Mouse (Mus musculus) lung, postnatal 36 days (tissue): ENCODE data around the gene Bckdhb.
"Not testable (repeated sequence)": the region's sequence is repeated elsewhere in the genome, so short reads cannot be mapped to it uniquely, and the experiment has no call there.

Experiments
- DNase-seq: peaks from one replicate; pipeline ENCODE4 v3.0.0; 2022; ENCODE audit warnings: mixed read lengths

Gene Bckdhb

GRCm38 (mm10) chr9:84046961-84047360, 122.0 kb downstream of the Bckdhb start:
- no peak for DNase-seq

- no peak for DNase-seq
Observed at GRCm38 (mm10) chr9:84047436-84047835, 122.5 kb downstream of the Bckdhb start.

DNA sequence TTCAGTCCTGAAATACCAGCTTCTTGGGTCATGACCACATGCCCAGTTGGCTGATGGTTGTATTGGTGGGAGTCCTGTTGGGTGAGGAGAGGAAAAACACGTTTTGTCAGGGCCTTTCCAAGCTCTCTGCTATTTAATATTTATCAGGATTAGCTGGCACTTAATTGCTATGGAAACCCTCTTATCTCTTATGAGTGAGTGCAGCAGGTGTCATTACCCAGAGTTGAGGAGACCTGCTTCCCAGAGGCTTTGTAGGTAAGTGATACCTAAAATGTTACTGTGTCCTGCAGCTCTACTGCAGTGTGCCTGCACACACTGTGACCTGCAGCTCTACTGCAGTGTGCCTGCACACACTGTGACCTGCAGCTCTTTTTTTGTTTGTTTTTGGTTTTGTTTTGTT, 124.2 kb downstream of the Bckdhb start:
- no peak for DNase-seq

DNA sequence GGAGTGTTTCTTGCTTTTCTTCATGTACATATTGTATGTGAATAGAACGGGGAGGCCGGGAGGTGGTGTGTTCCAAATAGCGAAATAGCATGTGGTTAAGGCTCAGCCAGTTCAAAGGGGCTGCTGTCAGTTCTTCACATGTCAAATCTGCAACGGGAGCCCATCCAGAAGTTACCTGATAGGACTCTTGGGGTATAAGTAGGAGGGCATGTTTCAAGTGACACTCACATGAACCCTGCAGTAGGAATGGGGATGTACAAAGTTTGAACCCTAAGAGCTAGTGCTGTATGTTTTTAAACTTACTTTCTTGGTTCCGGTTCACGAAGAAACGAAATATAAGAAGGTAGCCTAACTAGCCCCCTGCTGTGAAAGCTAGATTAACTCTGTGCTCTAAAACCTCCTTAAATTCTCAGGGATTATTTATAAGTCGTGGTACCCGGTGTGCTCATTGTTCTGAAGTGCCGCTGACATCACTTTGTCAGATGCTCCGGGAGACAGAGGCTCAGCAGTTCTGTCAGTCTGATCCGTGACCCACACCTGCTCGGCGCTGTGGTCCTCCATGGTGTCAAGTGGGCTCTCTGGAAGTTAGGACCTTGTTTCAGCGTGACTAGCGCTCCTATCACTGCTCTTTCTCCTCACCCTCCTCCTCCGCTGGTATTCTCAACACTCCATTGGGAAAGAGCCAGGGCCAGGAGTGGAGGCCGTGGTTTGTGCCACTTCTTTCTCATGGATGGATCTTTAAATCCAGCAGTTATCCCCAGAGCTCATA, 126.1 kb downstream of the Bckdhb start:
- no peak for DNase-seq

- no peak for DNase-seq
Observed at GRCm38 (mm10) chr9:84055125-84055807, 130.3 kb downstream of the Bckdhb start.

GRCm38 (mm10) chr9:84060781-84061180, 135.8 kb downstream of the Bckdhb start:
- not testable (repeated sequence) for DNase-seq

DNA sequence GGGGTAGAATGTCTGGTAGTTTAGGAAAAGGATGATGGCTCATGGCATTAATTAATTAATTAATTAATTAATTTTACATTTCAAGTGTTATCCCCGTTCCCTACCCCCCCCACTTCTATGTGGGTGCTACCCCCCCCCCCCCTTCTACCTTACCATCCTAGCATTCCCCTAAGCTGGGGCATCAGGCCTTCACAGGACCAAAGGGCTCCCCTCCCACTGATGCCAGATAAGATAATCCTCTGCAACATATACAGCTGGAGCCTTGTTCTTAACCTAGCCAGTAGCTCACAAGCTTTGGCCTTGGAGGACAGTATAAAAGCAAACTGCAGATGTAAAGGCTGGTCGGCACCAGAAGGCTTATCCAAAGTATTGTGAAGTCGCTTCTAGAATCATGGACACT, 138.7 kb downstream of the Bckdhb start:
- DNase-seq = no peak

GRCm38 (mm10) chr9:84064113-84064512, 139.2 kb downstream of the Bckdhb start:
- DNase-seq = peak; percentile 49

DNA sequence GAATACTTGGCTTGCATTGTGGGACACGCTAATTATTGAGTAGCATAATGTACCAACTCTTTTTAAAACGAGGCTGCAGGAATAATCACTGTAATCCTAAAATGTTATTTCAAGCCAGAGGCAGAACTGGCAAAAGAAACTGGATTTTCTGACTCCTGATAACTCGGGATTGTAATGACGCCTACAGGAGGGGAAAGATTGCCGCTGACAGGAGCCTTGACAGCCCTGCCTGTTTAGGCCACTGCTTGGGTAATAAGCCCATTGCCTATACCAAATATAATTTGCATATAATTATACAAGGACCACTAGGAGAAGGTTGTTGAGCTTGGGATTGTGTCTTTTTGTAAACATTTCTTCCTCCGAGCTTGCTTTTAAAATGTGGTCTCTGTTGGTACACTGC, 145.3 kb downstream of the Bckdhb start:
- no peak for DNase-seq

DNA sequence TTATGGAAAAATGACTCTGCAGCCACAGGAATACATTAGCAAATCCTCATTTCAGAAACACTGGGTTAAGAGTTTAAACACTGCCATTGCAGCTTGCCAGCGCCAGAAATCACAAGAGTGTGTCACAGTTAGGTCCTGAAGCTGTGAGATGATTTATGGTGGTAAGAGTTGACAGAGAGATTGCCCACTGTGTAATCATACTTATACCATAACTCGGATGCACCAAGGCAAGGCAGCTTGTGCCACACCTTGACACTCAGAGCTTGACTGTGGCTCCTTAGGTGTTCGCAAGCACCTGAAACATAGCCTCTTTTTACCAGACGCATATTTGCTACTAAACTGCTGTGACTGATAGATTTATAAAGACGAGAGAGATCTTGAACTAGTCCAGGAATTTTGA, 145.8 kb downstream of the Bckdhb start:
- DNase-seq = no peak

- no peak for DNase-seq
Observed at GRCm38 (mm10) chr9:84072534-84072933, 147.6 kb downstream of the Bckdhb start.

GRCm38 (mm10) chr9:84073237-84073636, 148.3 kb downstream of the Bckdhb start:
- no peak for DNase-seq

DNA sequence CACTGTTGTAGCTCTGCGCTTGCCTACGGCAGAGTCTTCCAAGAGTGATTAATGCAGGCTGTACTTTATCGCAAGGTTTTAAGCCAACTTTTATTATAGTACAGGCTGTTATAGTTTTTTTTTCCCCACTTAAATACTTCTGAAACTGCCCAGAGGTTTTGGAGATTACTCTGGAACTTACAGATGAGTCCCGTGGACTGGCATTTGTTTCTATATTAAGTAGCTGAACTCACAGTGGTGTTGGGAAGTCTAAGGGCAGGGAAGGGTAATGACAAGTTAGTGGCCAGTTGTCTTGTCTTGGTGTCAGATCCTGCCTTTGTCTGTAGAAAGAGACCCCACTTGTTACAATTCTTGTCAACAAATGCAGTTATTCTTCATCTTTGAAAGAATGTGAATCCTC, 158.6 kb downstream of the Bckdhb start:
- no peak for DNase-seq

- no peak for DNase-seq
Observed at GRCm38 (mm10) chr9:84084686-84085085, 159.7 kb downstream of the Bckdhb start.

DNA sequence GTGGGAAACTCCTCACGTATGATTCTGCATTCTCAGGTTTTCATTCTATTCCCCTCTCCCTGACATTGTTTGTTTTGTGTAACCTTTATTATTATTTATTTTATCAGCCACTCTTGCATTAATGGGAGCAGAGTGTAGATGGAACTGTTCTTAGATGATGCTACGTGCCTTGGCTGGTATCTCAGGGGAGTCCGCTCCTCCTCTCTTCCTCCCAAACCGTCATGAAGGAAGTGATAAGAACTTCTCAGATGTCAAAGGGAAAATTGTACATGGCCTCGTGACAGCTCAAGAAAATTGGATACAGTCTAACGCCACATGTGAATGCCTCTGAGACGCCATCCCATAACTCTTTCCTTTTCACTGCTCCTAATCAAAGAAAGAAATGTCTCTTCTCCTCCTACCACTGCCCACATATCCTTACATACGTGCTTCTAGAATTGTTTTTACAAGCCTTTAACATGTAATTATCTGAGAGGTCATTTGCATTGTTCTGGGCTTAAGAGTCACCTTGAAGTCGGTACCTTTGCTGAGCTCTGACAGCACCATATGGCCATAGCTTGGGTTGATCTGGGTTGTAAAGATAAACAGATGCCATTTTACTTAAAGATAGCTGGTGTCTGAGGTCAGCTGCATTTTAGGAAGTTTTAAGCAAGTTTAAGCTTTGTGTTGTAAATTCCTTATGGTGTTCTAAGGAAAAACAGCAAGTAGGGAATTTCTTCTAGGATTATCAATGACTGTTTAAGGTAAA, 165.5 kb downstream of the Bckdhb start:
- no peak for DNase-seq

DNA sequence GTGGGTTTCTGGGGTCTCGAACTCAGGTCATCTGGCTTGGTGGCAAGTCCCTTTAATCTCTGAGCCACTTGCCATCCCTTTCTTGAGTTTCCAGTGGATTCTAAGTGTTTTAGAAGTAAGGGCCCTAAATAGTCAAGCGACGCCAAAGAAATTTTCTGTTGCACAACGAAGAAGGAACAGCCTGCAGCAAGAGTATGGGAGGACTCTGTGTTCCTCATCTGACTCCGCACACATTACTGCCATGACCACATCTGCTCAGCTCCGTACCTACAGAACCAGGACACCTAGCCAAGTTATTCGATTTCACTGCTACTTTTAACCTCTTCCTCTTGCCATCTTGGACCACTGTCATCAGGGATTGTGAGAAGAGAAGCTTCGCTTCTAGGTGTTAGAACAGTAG, 168.0 kb downstream of the Bckdhb start:
- DNase-seq = no peak

DNA sequence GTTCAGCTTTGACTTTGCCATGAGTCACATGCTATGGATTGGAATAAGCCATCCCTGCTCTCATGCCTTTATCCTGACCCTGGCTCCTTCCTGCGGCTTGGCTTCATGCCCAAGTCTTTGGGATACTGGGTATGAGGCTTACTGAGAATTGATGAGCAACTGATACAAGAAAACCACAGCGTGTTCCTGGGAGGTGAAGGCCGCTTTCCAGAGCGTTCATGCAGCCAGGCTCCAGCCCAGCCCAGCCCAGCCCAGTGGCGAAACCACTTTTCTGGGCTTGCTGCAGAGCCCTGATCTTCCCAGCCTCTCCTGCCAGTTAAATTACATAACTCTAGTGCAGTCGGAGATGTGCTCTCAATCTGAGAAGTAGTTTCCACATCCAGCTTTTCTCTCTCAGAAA, 169.2 kb downstream of the Bckdhb start:
- DNase-seq = peak; percentile 28

GRCm38 (mm10) chr9:84096484-84097015, 171.6 kb downstream of the Bckdhb start:
- DNase-seq = no peak

- no peak for DNase-seq
Observed at GRCm38 (mm10) chr9:84103344-84103743, 178.4 kb downstream of the Bckdhb start.

- no peak for DNase-seq
Observed at GRCm38 (mm10) chr9:84106438-84106837, 181.5 kb downstream of the Bckdhb start.

DNA sequence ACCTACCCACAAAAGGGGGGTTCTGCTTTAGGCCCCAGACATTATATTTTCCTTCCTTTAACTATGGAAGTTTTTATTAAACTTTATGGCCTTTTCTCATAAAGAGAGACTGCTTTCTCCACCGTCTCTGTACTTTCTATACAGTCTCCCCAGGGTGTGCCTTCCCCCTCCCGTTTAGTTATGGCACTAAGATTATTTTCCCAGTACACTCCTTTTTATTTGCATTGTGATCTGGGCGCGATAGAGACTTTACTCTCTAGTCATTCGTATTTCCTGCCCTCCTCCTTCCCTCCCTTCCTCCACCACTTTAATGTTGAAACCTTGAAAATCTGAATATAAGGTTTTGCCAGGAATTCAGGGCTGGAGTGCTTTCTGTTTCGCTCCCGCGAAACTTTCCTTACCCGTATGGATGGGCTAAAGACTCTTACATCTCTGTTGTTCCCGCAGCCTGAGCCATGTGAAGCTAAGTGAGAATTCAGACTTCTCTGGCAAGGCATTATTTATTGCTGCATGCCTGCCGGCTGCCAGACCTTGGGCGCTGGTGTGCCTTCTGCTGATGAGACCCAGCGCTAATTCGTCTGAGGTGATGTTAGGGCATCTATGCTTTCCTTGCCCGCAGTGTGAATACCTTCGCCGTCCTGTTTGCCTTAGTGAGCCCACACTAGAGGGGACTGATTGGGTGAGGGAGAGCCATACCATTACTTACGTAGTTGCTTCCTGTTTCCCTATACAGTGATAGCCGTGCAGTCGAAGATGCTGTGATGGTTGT, 182.3 kb downstream of the Bckdhb start:
- no peak for DNase-seq

DNA sequence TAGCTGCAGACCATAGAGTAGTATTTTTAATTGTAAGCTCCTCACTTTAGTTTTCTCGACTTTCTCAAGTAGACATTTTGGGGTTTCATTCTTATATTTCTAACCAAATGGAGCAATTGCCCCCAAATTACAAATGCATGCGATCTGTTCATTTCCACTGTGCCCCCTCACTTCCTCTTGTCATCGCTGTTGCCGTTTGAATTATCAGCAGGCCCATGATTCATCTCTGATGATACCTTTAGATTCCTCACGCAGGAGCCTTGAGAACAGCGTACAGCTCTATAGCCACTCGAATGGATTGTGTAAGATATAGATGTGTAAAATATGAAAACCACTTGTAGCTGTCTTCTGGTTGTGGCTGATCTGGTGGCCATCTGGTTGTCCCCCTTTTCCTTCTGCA, 183.6 kb downstream of the Bckdhb start:
- DNase-seq = no peak
